Mouse (Mus musculus) kidney, embryonic 14.5 days (tissue): ENCODE results near the gene Ect2l. TPM values are rescaled to one million over a fixed set of nuclear protein-coding genes. Genes with fewer than 3 reads are reported as not detected.

Source experiments
- ATAC-seq: fragments of 200-750 bp; cut with Nextera tagmentation; 2 replicates; pipeline ENCODE4 v1.8.0; 2017; ENCODE audit warnings: moderate number of reproducible peaks, mild to moderate bottlenecking, moderate TSS enrichment, moderate library complexity; ENCODE audit not compliant: low FRiP score, low TSS enrichment
- H3K27ac ChIP-seq: fragments of 300-500 bp; sonication (generic); 2 replicates; pipeline ENCODE4 v1.5.1; 2014; ENCODE audit warnings: low read depth, mild to moderate bottlenecking, low read length, moderate library complexity, mixed read lengths
- H3K27me3 ChIP-seq: fragments of 300-500 bp; sonication (generic); 2 replicates; pipeline ENCODE4 v1.6.1; 2014; ENCODE audit warnings: mild to moderate bottlenecking, low read length; ENCODE audit not compliant: control insufficient read depth, insufficient read depth
- H3K36me3 ChIP-seq: fragments of 300-500 bp; sonication (generic); 2 replicates; pipeline ENCODE4 v1.6.1; 2014; ENCODE audit warnings: low read length, mixed read lengths; ENCODE audit not compliant: control insufficient read depth, insufficient read depth
- H3K4me1 ChIP-seq: fragments of 300-500 bp; sonication (generic); 2 replicates; pipeline ENCODE4 v1.6.1; 2014; ENCODE audit warnings: low read length, mixed read lengths; ENCODE audit not compliant: control insufficient read depth, insufficient read depth
- H3K4me2 ChIP-seq: fragments of 300-500 bp; sonication (generic); replicated peaks from 2 replicates; pipeline ENCODE4 v1.6.1; 2014; ENCODE audit warnings: low read depth, mild to moderate bottlenecking, low read length
- H3K4me3 ChIP-seq: fragments of 300-500 bp; sonication (generic); 2 replicates; pipeline ENCODE4 v1.5.1; 2014; ENCODE audit warnings: mild to moderate bottlenecking, low read length
- H3K9ac ChIP-seq: fragments of 300-500 bp; sonication (generic); 2 replicates; pipeline ENCODE4 v1.6.1; 2014; ENCODE audit warnings: low read depth, mild to moderate bottlenecking, low read length, moderate library complexity
- H3K9me3 ChIP-seq: fragments of 300-500 bp; sonication (generic); 2 replicates; pipeline ENCODE4 v1.6.1; 2016; ENCODE audit warnings: low read length; ENCODE audit not compliant: control insufficient read depth
- WGBS: fragments of 180-500 bp; shearing (Covaris S2); extraction: QIAGEN DNeasy Blood & Tissue Kit; methylation state at CpG from one replicate; pipeline ENCODE4 v1.1.7; 2014; 5-methylcytosine and 5-hydroxymethylcytosine counted together
- polyA plus RNA-seq: library from polyadenylated mRNA; unstranded; fragments of >200 nt; fragmentation: Nextera tagmentation; extraction: Ambion mirVana; gene quantifications from 2 replicates; pipeline ENCODE4 v1.2.1, GENCODE M21; 2014

Gene Ect2l
- polyA plus RNA-seq, 1 experiment from 2014 or later = 0.69 TPM

DNA sequence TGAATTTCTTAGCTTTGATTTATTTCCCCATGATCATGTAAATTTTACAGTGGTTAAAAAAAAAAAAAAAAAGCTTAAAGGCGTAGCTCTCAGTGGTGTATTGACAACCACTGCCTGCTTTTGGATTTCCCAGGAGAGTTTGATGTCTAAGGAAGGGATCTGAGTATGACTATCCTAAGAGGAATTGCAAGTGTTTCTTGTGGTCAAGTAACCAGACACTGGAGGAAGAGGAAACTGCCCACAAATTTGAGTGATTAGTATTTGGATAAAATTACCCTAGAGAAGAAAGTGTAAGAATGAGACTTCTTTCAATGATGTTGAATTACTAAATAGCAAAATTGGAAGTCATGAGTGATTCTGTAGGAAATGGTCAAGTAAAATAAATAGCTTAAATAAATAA, 129.2 kb downstream of the Ect2l start:
- H3K4me2 ChIP-seq = no peak overlapping the region
- ATAC-seq = no peak
- H3K9ac ChIP-seq = no peak overlapping the region
- no peaks in the 10 kb centered on the region; the same call in 1 of the 2 replicates for H3K9me3 ChIP-seq
- no peaks in the 10 kb centered on the region for H3K36me3 ChIP-seq
- no peak overlapping the region for H3K27ac ChIP-seq
- H3K4me1 ChIP-seq = no peaks in the 10 kb centered on the region
- 73% methylated on average over 1 of the region's 1 CpGs for WGBS
- no peak overlapping the region for H3K4me3 ChIP-seq
- no peaks in the 10 kb centered on the region for H3K27me3 ChIP-seq

Other genes starting within 250 kb of the Ect2l start
- 134 and 179 TPM in 2 replicates for gene Abracl, start 187.6 kb downstream of the Ect2l start, polyA plus RNA-seq
- 20.3 and 23.0 TPM in 2 replicates for gene Reps1, start 155.0 kb downstream of the Ect2l start, polyA plus RNA-seq
- 13.0 and 16.6 TPM in 2 replicates for gene Ccdc28a, start 24.1 kb upstream of the Ect2l start, polyA plus RNA-seq
- 9.8 and 11.9 TPM in 2 replicates for gene Nhsl1, start 108.1 kb upstream of the Ect2l start, polyA plus RNA-seq